ENCODE assay signal across 23 mouse cellular contexts in genomic region chr1:72091344-72091743, GRCm38 (mm10).
DNase-seq lines count a peak whose midpoint lies in the region; ATAC-seq lines count a peak whose summit lies in the region.
"Had no signal": no experiment of that assay in that cellular context is flagged by ENCODE, and none has a peak within 500 bp of the region (broad histone marks: within the 10 kb centered on the region; RNA-seq: fewer than 3 reads in every experiment).

No protein-coding gene starts in this region.

- no peaks in the 10 kb centered on the region for H3K4me1 ChIP-seq in kidney, embryonic 14.5 days (ENCODE audit: control insufficient read depth, insufficient read depth, low read length)

- no peak overlapping the region for H3K4me3 ChIP-seq in kidney, embryonic 14.5 days (ENCODE audit: low read length)

- H3K27ac ChIP-seq in kidney, embryonic 14.5 days (ENCODE audit: low read depth, low read length): no peak overlapping the region

- H3K27me3 ChIP-seq in kidney, embryonic 14.5 days (ENCODE audit: control insufficient read depth, insufficient read depth, low read length): no peaks in the 10 kb centered on the region
- H3K27me3 ChIP-seq: CH12.LX, Patski had no signal

- WGBS in kidney, embryonic 14.5 days: 83% methylated on average over 2 of the region's 2 CpGs

- no peak for DNase-seq in frontal cortex, postnatal 10 days (ENCODE audit: low spot score in 2 of 2)
- DNase-seq in heart, adult 11 months: peak; percentile 14
- DNase-seq in heart, postnatal 14 days: no peak
- DNase-seq in layer of hippocampus, adult 9-11 months: peak; percentile 13
- DNase-seq in layer of hippocampus, adult 9-10 months (ENCODE audit: low spot score): no peak
- peak; percentile 33 for DNase-seq in brain, adult 2 months (ENCODE audit: low read depth, low spot score)
- DNase-seq: adrenal gland, adult 2 months; adrenal gland, adult 8-10 months; adrenal gland, postnatal 10 days; adrenal gland, postnatal 14 days; adrenal gland, postnatal 25 days; adrenal gland, postnatal 36 days; B cell, adult 2 months; cerebellum, adult 11 months; cerebellum, adult 11-12 months; cerebellum, adult 18-20 months had no signal

- H3K36me3 ChIP-seq in kidney, embryonic 14.5 days (ENCODE audit: control insufficient read depth, insufficient read depth, low read length): no peaks in the 10 kb centered on the region
- H3K36me3 ChIP-seq: G1E had no signal

- H3K9me3 ChIP-seq in kidney, embryonic 14.5 days (ENCODE audit: control insufficient read depth, low read length): no peaks in the 10 kb centered on the region
- H3K9me3 ChIP-seq: G1E had no signal

- intact Hi-C loops in heart, postnatal 14 days (cut with DNase I): no loop called here

- H3K4me2 ChIP-seq in kidney, embryonic 14.5 days (replicated peaks; ENCODE audit: low read depth, low read length): no peak overlapping the region

- ATAC-seq in frontal cortex, adult (ENCODE audit: low TSS enrichment): peak; percentile 94
- ATAC-seq in kidney, embryonic 14.5 days (ENCODE audit: low FRiP score, low TSS enrichment): no peak
- ATAC-seq: activated CD4-positive, CD25-positive, alpha-beta regulatory T cell, adult 4 months; CD4-positive, CD25-positive, alpha-beta regulatory T cell, adult 4 months; Patski had no signal

- no peak overlapping the region for H3K9ac ChIP-seq in kidney, embryonic 14.5 days (ENCODE audit: low read depth, low read length)

Comparison
In these comparisons a context has a peak if more than half of its experiments do, and no peak if none do; other contexts are left out.
1. DNase-seq: peak in heart, adult 11 months (single experiment), layer of hippocampus, adult 9-11 months (single experiment) and brain, adult 2 months (single experiment); none in frontal cortex, postnatal 10 days (0 of 2), heart, postnatal 14 days (0 of 2) and layer of hippocampus, adult 9-10 months (single experiment).